Mouse (Mus musculus) limb, embryonic 14.5 days (tissue): ENCODE results near the gene Aff4. TPM values are rescaled to one million over a fixed set of nuclear protein-coding genes. Genes with fewer than 3 reads are reported as not detected.

Experiments
- ATAC-seq: fragments of 200-750 bp; cut with Nextera tagmentation; 2 replicates; pipeline ENCODE4 v1.8.0; 2017; ENCODE audit warnings: low read depth, moderate number of reproducible peaks, moderate TSS enrichment; ENCODE audit not compliant: low FRiP score
- DNase-seq: peaks from one replicate; pipeline ENCODE4 v3.0.0-alpha.2; 2015; ENCODE audit warnings: low spot score
- H3K27ac ChIP-seq: fragments of 300-500 bp; sonication (generic); replicated peaks from 2 replicates; pipeline ENCODE4 v1.5.1; 2014; ENCODE audit warnings: low read depth, mild to moderate bottlenecking, low read length, moderate library complexity, mixed read lengths
- H3K27me3 ChIP-seq: fragments of 300-500 bp; sonication (generic); 2 replicates; pipeline ENCODE4 v1.6.1; 2014; ENCODE audit warnings: low read length, mixed read lengths; ENCODE audit not compliant: control insufficient read depth, insufficient read depth
- H3K36me3 ChIP-seq: fragments of 300-500 bp; sonication (generic); 2 replicates; pipeline ENCODE4 v1.6.1; 2014; ENCODE audit warnings: mild to moderate bottlenecking, low read length, moderate library complexity, mixed read lengths; ENCODE audit not compliant: control insufficient read depth, insufficient read depth
- H3K4me1 ChIP-seq: fragments of 300-500 bp; sonication (generic); 2 replicates; pipeline ENCODE4 v1.6.1; 2014; ENCODE audit warnings: antibody characterized with exemption, low read length, mixed read lengths; ENCODE audit not compliant: control insufficient read depth, insufficient read depth
- H3K4me2 ChIP-seq: fragments of 300-500 bp; sonication (generic); replicated peaks from 2 replicates; pipeline ENCODE4 v1.6.1; 2014; ENCODE audit warnings: low read depth, mild to moderate bottlenecking, low read length, moderate library complexity; ENCODE audit not compliant: severe bottlenecking
- H3K4me3 ChIP-seq: fragments of 300-500 bp; sonication (generic); replicated peaks from 2 replicates; pipeline ENCODE4 v1.5.1; 2014; ENCODE audit warnings: low read length
- H3K9ac ChIP-seq: fragments of 300-500 bp; sonication (generic); 2 replicates; pipeline ENCODE4 v1.6.1; 2014; ENCODE audit warnings: mild to moderate bottlenecking, low read depth, low read length, moderate library complexity; ENCODE audit not compliant: severe bottlenecking
- H3K9me3 ChIP-seq: fragments of 300-500 bp; sonication (generic); 2 replicates; pipeline ENCODE4 v1.6.1; 2016; ENCODE audit warnings: low read length; ENCODE audit not compliant: control insufficient read depth
- POLR2A ChIP-seq: fragments of 200-500 bp; IDR thresholded peaks from 2 replicates; pipeline ENCODE4 v1.8.0; 2012; ENCODE audit warnings: inconsistent platforms, mild to moderate bottlenecking, moderate library complexity, borderline replicate concordance; ENCODE audit not compliant: insufficient read depth, insufficient read length; ENCODE audit errors: extremely low read depth
- WGBS: fragments of 180-500 bp; shearing (Covaris S2); extraction: QIAGEN DNeasy Blood & Tissue Kit; methylation state at CpG from one replicate; pipeline ENCODE4 v1.1.7; 2014; 5-methylcytosine and 5-hydroxymethylcytosine counted together
- microRNA-seq: library from miRNA; unstranded; fragments of <30 nt; microRNA quantifications from one replicate; pipeline ENCODE4, GENCODE M21; 2016
- polyA plus RNA-seq, 2 experiments: library from polyadenylated mRNA; depleted of rRNA in 1 of 2; stranded (reverse) in 1 of 2; unstranded in 1 of 2; fragments of >200 nt; fragmentation: Nextera tagmentation in 1 of 2; extraction: Ambion mirVana in 1 of 2; gene quantifications; 2 replicates each; pipeline versions ENCODE4 v1.2.1 to v1.2.3; 2012 to 2014

Aff4 gene
- polyA plus RNA-seq, 2 experiments, result 34.3 to 60.6 TPM

GRCm38 (mm10) chr11:53463551-53464424, 113.2 kb downstream of the Aff4 start:
- H3K4me1 ChIP-seq, result peaks cover 11% of the 10 kb centered on the region
- H3K4me3 ChIP-seq, result peak overlapping the region; percentile 38
- DNase-seq (no peak), ATAC-seq (no peak)
- 12% methylated on average over 51 of the region's 55 CpGs for WGBS
- peaks cover 8% of the 10 kb centered on the region; the same call in 1 of the 2 replicates for H3K36me3 ChIP-seq
- H3K27me3 ChIP-seq, result peaks cover 47% of the 10 kb centered on the region
- no peaks in the 10 kb centered on the region for H3K9me3 ChIP-seq
- H3K9ac ChIP-seq, result 0 out of 2 replicates have a peak overlapping the region, but pooled peaks have one; percentile 21
- H3K27ac ChIP-seq, result no peak overlapping the region
- peak overlapping the region; percentile 69 for H3K4me2 ChIP-seq
- TF ChIP-seq POLR2A, result no peak

- Histone ChIP-seq H3K27ac (no peak overlapping the region), H3K4me3 (peak overlapping the region; percentile 21), H3K9me3 (no peaks in the 10 kb centered on the region), H3K27me3 (peaks cover 57% of the 10 kb centered on the region), H3K4me2 (peak overlapping the region; percentile 51), H3K36me3 (peaks cover 8% of the 10 kb centered on the region; the same call in 1 of the 2 replicates), H3K9ac (peak overlapping the region; percentile 48), H3K4me1 (peaks cover 20% of the 10 kb centered on the region)
- WGBS, result 8% methylated on average over 40 of the region's 40 CpGs
- no peak for TF ChIP-seq POLR2A
- DNase-seq (peak; percentile 81), ATAC-seq (peak; percentile 60; the same call in 1 of the 2 replicates)
Observed at GRCm38 (mm10) chr11:53466231-53466971, 115.8 kb downstream of the Aff4 start.

DNA sequence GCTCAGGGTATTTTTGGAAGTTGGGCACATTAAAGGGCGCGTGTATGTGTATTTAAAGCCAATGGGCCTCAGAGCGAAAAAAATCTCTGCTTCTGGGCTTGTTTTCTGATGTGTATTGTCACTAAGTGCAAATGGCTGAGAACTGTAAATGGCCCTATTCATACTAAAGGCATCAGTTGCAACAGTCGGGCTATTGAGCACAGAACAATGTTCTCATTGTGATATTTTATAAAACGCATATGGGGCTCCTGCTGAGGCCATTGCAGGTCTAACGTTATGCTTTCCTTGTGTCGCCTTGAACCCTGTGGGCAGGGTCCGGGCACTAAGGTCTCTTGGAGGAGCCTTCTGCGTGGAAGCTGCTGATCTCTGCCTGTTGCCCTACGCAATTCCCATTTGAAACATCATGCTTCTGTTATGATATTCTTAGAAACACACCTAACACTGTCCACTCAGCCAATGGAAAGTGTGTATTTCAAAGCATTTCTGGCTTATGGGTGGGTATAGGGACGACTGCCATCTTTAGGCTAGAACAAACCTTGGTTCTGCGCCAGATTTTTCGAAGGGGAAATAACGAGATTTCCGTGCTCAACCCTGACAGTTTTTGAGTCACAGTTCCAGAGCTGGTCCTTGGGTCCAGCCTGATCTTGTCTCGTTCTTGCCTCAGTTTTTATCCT, 118.8 kb downstream of the Aff4 start:
- ATAC-seq (peak; percentile 10; the same call in 1 of the 2 replicates), DNase-seq (no peak)
- peaks cover 15% of the 10 kb centered on the region; the same call in 1 of the 2 replicates for H3K4me1 ChIP-seq
- H3K27me3 ChIP-seq, result peaks cover 32% of the 10 kb centered on the region
- peak overlapping the region; percentile 40 for H3K4me2 ChIP-seq
- H3K4me3 ChIP-seq, result no peak overlapping the region
- TF ChIP-seq POLR2A, result no peak
- H3K36me3 ChIP-seq, result peaks cover 6% of the 10 kb centered on the region; the same call in 1 of the 2 replicates
- H3K9me3 ChIP-seq, result no peaks in the 10 kb centered on the region
- no peak overlapping the region for H3K9ac ChIP-seq
- WGBS, result 30% methylated on average over 16 of the region's 16 CpGs
- no peak overlapping the region for H3K27ac ChIP-seq

- 4% methylated on average over 28 of the region's 29 CpGs for WGBS
- H3K9ac ChIP-seq, result no peak within 1 kb of the TSS
- peaks cover 29% of the 10 kb centered on the region for H3K27me3 ChIP-seq
- no peak for TF ChIP-seq POLR2A
- no peaks in the 10 kb centered on the region for H3K36me3 ChIP-seq
- no peak within 1 kb of the TSS for H3K27ac ChIP-seq
- DNase-seq (peak; percentile 90), ATAC-seq (peak; percentile 79)
- peaks cover 15% of the 10 kb centered on the region; the same call in 1 of the 2 replicates for H3K4me1 ChIP-seq
- peak within 1 kb of the TSS; percentile 40 for H3K4me2 ChIP-seq
- peak within 1 kb of the TSS; percentile 14 for H3K4me3 ChIP-seq
- H3K9me3 ChIP-seq, result no peaks in the 10 kb centered on the region
Observed at GRCm38 (mm10) chr11:53469968-53470695, 119.5 kb downstream of the Aff4 start, which contains the start of gene Gm9837. Gene Gm9837, minus strand, starts transcription at chr11:53470479.

Small RNA genes lying within 50 kb of the gene (microRNA-seq; reads per million reads assigned to microRNA genes)
- gene Mir6920, result not detected

Other genes starting within 250 kb of the Aff4 start
- 47.8 and 62.6 TPM in 2 replicates for gene Hspa4, start 50.4 kb upstream of the Aff4 start, polyA plus RNA-seq (2012; rRNA removed)
- gene Hspa4, start 50.4 kb upstream of the Aff4 start, polyA plus RNA-seq (2014; fragmentation: Nextera tagmentation; extraction: Ambion mirVana), result 78.5 and 79.9 TPM in 2 replicates
- 15.0 and 15.4 TPM in 2 replicates for gene Zcchc10, start 26.2 kb upstream of the Aff4 start, polyA plus RNA-seq (2012; rRNA removed)
- 19.4 and 20.4 TPM in 2 replicates for gene Zcchc10, start 26.2 kb upstream of the Aff4 start, polyA plus RNA-seq (2014; fragmentation: Nextera tagmentation; extraction: Ambion mirVana)
- gene Leap2, start 72.3 kb downstream of the Aff4 start, polyA plus RNA-seq (2012; rRNA removed), result not detected in 2 replicates
- gene Leap2, start 72.3 kb downstream of the Aff4 start, polyA plus RNA-seq (2014; fragmentation: Nextera tagmentation; extraction: Ambion mirVana), result not detected in 2 replicates
- 190 and 230 TPM in 2 replicates for gene Uqcrq, start 80.0 kb downstream of the Aff4 start, polyA plus RNA-seq (2012; rRNA removed)
- gene Uqcrq, start 80.0 kb downstream of the Aff4 start, polyA plus RNA-seq (2014; fragmentation: Nextera tagmentation; extraction: Ambion mirVana), result 490 and 554 TPM in 2 replicates
- 2.6 and 2.9 TPM in 2 replicates for gene Gdf9, start 80.2 kb downstream of the Aff4 start, polyA plus RNA-seq (2012; rRNA removed)
- gene Gdf9, start 80.2 kb downstream of the Aff4 start, polyA plus RNA-seq (2014; fragmentation: Nextera tagmentation; extraction: Ambion mirVana), result 1.8 and 2.0 TPM in 2 replicates
- gene Gm10447, start 106.3 kb downstream of the Aff4 start, polyA plus RNA-seq (2012; rRNA removed), result 0.41 and 0.83 TPM in 2 replicates
- gene Gm10447, start 106.3 kb downstream of the Aff4 start, polyA plus RNA-seq (2014; fragmentation: Nextera tagmentation; extraction: Ambion mirVana), result 0.08 TPM in 1 of 2 replicates, not detected in the other
- gene Shroom1, start 106.4 kb downstream of the Aff4 start, polyA plus RNA-seq (2012; rRNA removed), result 7.1 and 9.1 TPM in 2 replicates
- 3.9 and 6.2 TPM in 2 replicates for gene Shroom1, start 106.4 kb downstream of the Aff4 start, polyA plus RNA-seq (2014; fragmentation: Nextera tagmentation; extraction: Ambion mirVana)
- not detected in 2 replicates for gene Gm9837, start 119.6 kb downstream of the Aff4 start, polyA plus RNA-seq (2012; rRNA removed)
- not detected in 2 replicates for gene Gm9837, start 119.6 kb downstream of the Aff4 start, polyA plus RNA-seq (2014; fragmentation: Nextera tagmentation; extraction: Ambion mirVana)
- not detected in 2 replicates for gene Gm9945, start 129.3 kb downstream of the Aff4 start, polyA plus RNA-seq (2012; rRNA removed)
- not detected in 2 replicates for gene Gm9945, start 129.3 kb downstream of the Aff4 start, polyA plus RNA-seq (2014; fragmentation: Nextera tagmentation; extraction: Ambion mirVana)
- gene Sowaha, start 129.4 kb downstream of the Aff4 start, polyA plus RNA-seq (2012; rRNA removed), result 0.16 and 0.19 TPM in 2 replicates
- 0.22 and 0.30 TPM in 2 replicates for gene Sowaha, start 129.4 kb downstream of the Aff4 start, polyA plus RNA-seq (2014; fragmentation: Nextera tagmentation; extraction: Ambion mirVana)
- gene Sept8, start 168.4 kb downstream of the Aff4 start, polyA plus RNA-seq (2012; rRNA removed), result 104 and 110 TPM in 2 replicates
- 50.4 and 51.6 TPM in 2 replicates for gene Sept8, start 168.4 kb downstream of the Aff4 start, polyA plus RNA-seq (2014; fragmentation: Nextera tagmentation; extraction: Ambion mirVana)
- 37.1 and 38.3 TPM in 2 replicates for gene Kif3a, start 216.5 kb downstream of the Aff4 start, polyA plus RNA-seq (2012; rRNA removed)
- 63.7 and 78.4 TPM in 2 replicates for gene Kif3a, start 216.5 kb downstream of the Aff4 start, polyA plus RNA-seq (2014; fragmentation: Nextera tagmentation; extraction: Ambion mirVana)